Mouse (Mus musculus): Measurements from ENCODE around the gene Serinc5. TPM values are rescaled to one million over a fixed set of nuclear protein-coding genes. Genes with fewer than 3 reads are reported as not detected.

Gene Serinc5
- polyA plus RNA-seq, 1 experiment from 2014 or later, result 19.3 TPM

Other genes starting within 250 kb of the Serinc5 start
- gene Ankrd34b, start 185.2 kb upstream of the Serinc5 start, polyA plus RNA-seq (2015; fragmentation: Nextera tagmentation; extraction: Ambion mirVana), result 3.6 and 3.8 TPM in 2 replicates
- 0.15 TPM in 1 of 2 replicates, not detected in the other for gene Fam151b, start 127.1 kb upstream of the Serinc5 start, polyA plus RNA-seq (2015; fragmentation: Nextera tagmentation; extraction: Ambion mirVana)
- gene Zfyve16, start 80.2 kb upstream of the Serinc5 start, polyA plus RNA-seq (2015; fragmentation: Nextera tagmentation; extraction: Ambion mirVana), result 10.9 and 11.1 TPM in 2 replicates
- not detected in 2 replicates for gene Spz1, start 34.9 kb upstream of the Serinc5 start, polyA plus RNA-seq (2015; fragmentation: Nextera tagmentation; extraction: Ambion mirVana)
- 1.6 and 1.7 TPM in 2 replicates for gene Thbs4, start 183.7 kb downstream of the Serinc5 start, polyA plus RNA-seq (2015; fragmentation: Nextera tagmentation; extraction: Ambion mirVana)
- gene Mtx3, start 233.7 kb downstream of the Serinc5 start, polyA plus RNA-seq (2015; fragmentation: Nextera tagmentation; extraction: Ambion mirVana), result 3.7 and 4.3 TPM in 2 replicates